Mouse (Mus musculus): ENCODE measurements around the gene Zcrb1.

GRCm38 (mm10) chr15:93379177-93379576, 19.0 kb downstream of the Zcrb1 start:
- peak; percentile 50 for TF ChIP-seq CTCF (conservative IDR thresholded peaks at IDR 0.05; ENCODE audit: insufficient read depth, insufficient read length, low read depth, low read length)
- no peak for TF ChIP-seq POLR2A (IDR thresholded peaks at IDR 0.05; ENCODE audit: low read depth, low read length)

All from kidney, adult 2 months (tissue).